10 mouse cellular contexts compared by ENCODE assay signal in genomic region chr7:73593645-73594385, GRCm38 (mm10). TPM values are rescaled to one million over a fixed set of nuclear protein-coding genes. Genes with fewer than 3 reads are reported as not detected.
A peak's percentile ranks its signal among the peaks of the same experiment; 100 is the strongest.
DNase-seq lines count a peak whose midpoint lies in the region; ATAC-seq lines count a peak whose summit lies in the region.
"Had no signal": no experiment of that assay in that cellular context is flagged by ENCODE, and none has a peak within 500 bp of the region (broad histone marks: within the 10 kb centered on the region; RNA-seq: fewer than 3 reads in every experiment).

No protein-coding gene starts in this region.

- peak; percentile 90 for DNase-seq in heart, adult 11 months
- no peak for DNase-seq in heart, adult 8-10 months (ENCODE audit: low spot score)
- peak; percentile 86 for DNase-seq in midbrain, embryonic 11.5 days (ENCODE audit: low spot score, missing footprints)
- no peak for DNase-seq in midbrain, embryonic 14.5 days
- no peak for DNase-seq in ovary, adult 18-20 months (ENCODE audit: low spot score)
- no peak for DNase-seq in adrenal gland, adult (ENCODE audit: inconsistent age in 2 of 2, low spot score in 1 of 2)
- DNase-seq: right cerebral cortex, postnatal 25 days had no signal

- no peaks in the 10 kb centered on the region for H3K36me3 ChIP-seq in midbrain, embryonic 11.5 days (ENCODE audit: control insufficient read depth, insufficient read depth, low read length)
- H3K36me3 ChIP-seq in midbrain, embryonic 14.5 days (ENCODE audit: control insufficient read depth, insufficient read depth, low read length), result no peaks in the 10 kb centered on the region
- no peaks in the 10 kb centered on the region for H3K36me3 ChIP-seq in limb, embryonic 12.5 days
- H3K36me3 ChIP-seq in stomach, embryonic 16.5 days (ENCODE audit: control insufficient read depth, insufficient read depth, low read length), result no peaks in the 10 kb centered on the region

- H3K9me3 ChIP-seq in midbrain, embryonic 11.5 days (ENCODE audit: control insufficient read depth, low read length), result no peaks in the 10 kb centered on the region
- no peaks in the 10 kb centered on the region for H3K9me3 ChIP-seq in midbrain, embryonic 14.5 days (ENCODE audit: control insufficient read depth, low read length)
- no peaks in the 10 kb centered on the region for H3K9me3 ChIP-seq in limb, embryonic 12.5 days
- H3K9me3 ChIP-seq in stomach, embryonic 16.5 days (replicated peaks; ENCODE audit: control insufficient read depth, low read length), result no peaks in the 10 kb centered on the region

- 75% methylated on average over 17 of the region's 17 CpGs for WGBS in midbrain, embryonic 11.5 days
- 76% methylated on average over 17 of the region's 17 CpGs for WGBS in midbrain, embryonic 14.5 days
- 73% methylated on average over 17 of the region's 17 CpGs for WGBS in limb, embryonic 12.5 days
- 71% methylated on average over 17 of the region's 17 CpGs for WGBS in stomach, embryonic 16.5 days

- no peak overlapping the region for H3K4me3 ChIP-seq in midbrain, embryonic 11.5 days (ENCODE audit: low read depth, low read length)
- H3K4me3 ChIP-seq in midbrain, embryonic 14.5 days (replicated peaks; ENCODE audit: low read depth, low read length), result no peak overlapping the region
- H3K4me3 ChIP-seq in limb, embryonic 12.5 days (replicated peaks), result no peak overlapping the region; the same call in 1 of the 2 replicates
- H3K4me3 ChIP-seq in stomach, embryonic 16.5 days (replicated peaks; ENCODE audit: low read length), result no peak overlapping the region

- H3K4me2 ChIP-seq in midbrain, embryonic 11.5 days, result peak overlapping the region; percentile 52; the same call in 1 of the 2 replicates
- no peak overlapping the region for H3K4me2 ChIP-seq in midbrain, embryonic 14.5 days (ENCODE audit: low read length)
- H3K4me2 ChIP-seq in limb, embryonic 12.5 days, result peak overlapping the region; percentile 51
- peak overlapping the region; percentile 65; the same call in 1 of the 2 replicates for H3K4me2 ChIP-seq in stomach, embryonic 16.5 days (ENCODE audit: low read depth, low read length)

- no peaks in the 10 kb centered on the region for H3K27me3 ChIP-seq in midbrain, embryonic 11.5 days (ENCODE audit: control insufficient read depth, insufficient read depth, low read length)
- no peaks in the 10 kb centered on the region for H3K27me3 ChIP-seq in midbrain, embryonic 14.5 days (ENCODE audit: control insufficient read depth, insufficient read depth, low read length)
- H3K27me3 ChIP-seq in limb, embryonic 12.5 days, result no peaks in the 10 kb centered on the region
- no peaks in the 10 kb centered on the region for H3K27me3 ChIP-seq in stomach, embryonic 16.5 days (ENCODE audit: control insufficient read depth, insufficient read depth, low read length)
- H3K27me3 ChIP-seq: Patski had no signal

- peaks cover 28% of the 10 kb centered on the region for H3K4me1 ChIP-seq in midbrain, embryonic 11.5 days (ENCODE audit: control insufficient read depth, insufficient read depth, low read length)
- H3K4me1 ChIP-seq in midbrain, embryonic 14.5 days (ENCODE audit: control insufficient read depth, insufficient read depth, low read length), result peaks cover 45% of the 10 kb centered on the region
- H3K4me1 ChIP-seq in limb, embryonic 12.5 days (replicated peaks), result peaks cover 49% of the 10 kb centered on the region
- H3K4me1 ChIP-seq in stomach, embryonic 16.5 days (ENCODE audit: control insufficient read depth, insufficient read depth, low read length), result peaks cover 40% of the 10 kb centered on the region

- ATAC-seq in midbrain, embryonic 11.5 days (ENCODE audit: low FRiP score), result no peak
- ATAC-seq in midbrain, embryonic 14.5 days (ENCODE audit: low FRiP score, low TSS enrichment), result no peak
- ATAC-seq in limb, embryonic 12.5 days (ENCODE audit: insufficient number of reproducible peaks, insufficient read depth, low FRiP score, low TSS enrichment, low read depth), result no peak
- ATAC-seq in stomach, embryonic 16.5 days (ENCODE audit: insufficient read depth, low FRiP score), result no peak
- ATAC-seq: Patski had no signal

- H3K9ac ChIP-seq in midbrain, embryonic 11.5 days (ENCODE audit: low read length), result no peak overlapping the region
- no peak overlapping the region for H3K9ac ChIP-seq in midbrain, embryonic 14.5 days (replicated peaks; ENCODE audit: low read length)
- H3K9ac ChIP-seq in limb, embryonic 12.5 days (replicated peaks), result no peak overlapping the region
- H3K9ac ChIP-seq in stomach, embryonic 16.5 days (ENCODE audit: low read length), result peak overlapping the region; percentile 35; the same call in 1 of the 2 replicates

- no peak overlapping the region for H3K27ac ChIP-seq in midbrain, embryonic 11.5 days (ENCODE audit: low read depth, low read length)
- no peak overlapping the region for H3K27ac ChIP-seq in midbrain, embryonic 14.5 days (replicated peaks; ENCODE audit: low read depth, low read length)
- peak overlapping the region; percentile 96 for H3K27ac ChIP-seq in limb, embryonic 12.5 days
- H3K27ac ChIP-seq in stomach, embryonic 16.5 days (ENCODE audit: low read length), result peak overlapping the region; percentile 96

RNA-seq across cellular contexts. Expression of gene Chd2, which starts 52.2 kb away (rescaled TPM):
- 10 to 100 TPM; 37.2 to 45.8 (median 39.8) TPM for total RNA-seq in heart, adult 8-10 months (2022)
- 41.7 and 42.6 TPM in 2 replicates for polyA plus RNA-seq in midbrain, embryonic 11.5 days (2014; fragmentation: Nextera tagmentation; extraction: Ambion mirVana)
- polyA plus RNA-seq in midbrain, embryonic 14.5 days (2014; fragmentation: Nextera tagmentation; extraction: Ambion mirVana), result 35.9 and 49.8 TPM in 2 replicates
- 66.8 and 70.3 TPM in 2 replicates for polyA plus RNA-seq in limb, embryonic 12.5 days (2016; fragmentation: Nextera tagmentation; extraction: Ambion mirVana)
- 35.8 and 44.5 TPM in 2 replicates for polyA plus RNA-seq in stomach, embryonic 16.5 days (2015; fragmentation: Nextera tagmentation; extraction: Ambion mirVana)

Comparison
In these comparisons a context has a peak if more than half of its experiments do, and no peak if none do; other contexts are left out.
1. DNase-seq: peak in heart, adult 11 months (single experiment) and midbrain, embryonic 11.5 days (single experiment); none in heart, adult 8-10 months (single experiment), midbrain, embryonic 14.5 days (single experiment), ovary, adult 18-20 months (single experiment) and adrenal gland, adult (0 of 2).
2. H3K27ac ChIP-seq: peak in limb, embryonic 12.5 days (single experiment) and stomach, embryonic 16.5 days (single experiment); none in midbrain, embryonic 11.5 days (single experiment) and midbrain, embryonic 14.5 days (single experiment).